Mouse (Mus musculus): ENCODE data around the gene Yy1.

GRCm38 (mm10) chr12:108761209-108761608 lies 31.6 kb upstream of the Yy1 start:
- no peak for TF ChIP-seq CTCF (IDR thresholded peaks at IDR 0.05; ENCODE audit: low read depth)
- no peak for TF ChIP-seq EP300 (IDR thresholded peaks at IDR 0.05; ENCODE audit: low read depth)
